Mouse (Mus musculus) liver, postnatal 0 days (tissue): ENCODE measurements around the gene Hils1.

Experiments
- CTCF ChIP-seq: sonication (generic); IDR thresholded peaks from 2 replicates; pipeline ENCODE4 v1.5.1; 2016; ENCODE audit warnings: antibody characterized with exemption, low read depth
- EP300 ChIP-seq: IDR thresholded peaks from 2 replicates; pipeline ENCODE4 v1.6.1; 2016; ENCODE audit warnings: antibody characterized with exemption, low read depth, mild to moderate bottlenecking

DNA sequence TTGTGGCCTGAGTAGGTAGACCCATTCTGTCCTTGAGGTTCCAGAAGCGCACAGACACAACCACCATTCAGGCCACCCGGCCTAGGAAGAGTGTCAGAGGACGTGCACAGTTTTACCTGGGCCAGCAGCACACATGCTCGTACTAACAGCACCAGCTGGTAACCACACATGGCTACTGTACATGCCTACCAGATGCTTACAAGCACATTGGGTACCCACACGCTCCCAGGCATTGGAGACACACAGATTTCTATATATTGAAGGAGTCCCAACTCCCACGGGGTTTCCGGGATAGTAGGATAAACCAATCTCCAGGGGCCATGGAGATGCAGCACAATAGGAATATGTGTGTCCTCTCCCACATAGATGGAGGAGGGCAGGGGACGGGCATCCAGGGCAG, 35.3 kb downstream of the Hils1 start:
- no peak for TF ChIP-seq CTCF
- no peak for TF ChIP-seq EP300
